Mouse (Mus musculus) cerebellum, adult 8-10 months (tissue): Measurements from ENCODE around the gene Gm13288.
"Not testable (repeated sequence)": the region's sequence is repeated elsewhere in the genome, so short reads cannot be mapped to it uniquely, and the experiment has no call there.

Source experiments
- DNase-seq: peaks from one replicate; pipeline ENCODE4 v3.0.0; 2022

The Gm13288 gene

DNA sequence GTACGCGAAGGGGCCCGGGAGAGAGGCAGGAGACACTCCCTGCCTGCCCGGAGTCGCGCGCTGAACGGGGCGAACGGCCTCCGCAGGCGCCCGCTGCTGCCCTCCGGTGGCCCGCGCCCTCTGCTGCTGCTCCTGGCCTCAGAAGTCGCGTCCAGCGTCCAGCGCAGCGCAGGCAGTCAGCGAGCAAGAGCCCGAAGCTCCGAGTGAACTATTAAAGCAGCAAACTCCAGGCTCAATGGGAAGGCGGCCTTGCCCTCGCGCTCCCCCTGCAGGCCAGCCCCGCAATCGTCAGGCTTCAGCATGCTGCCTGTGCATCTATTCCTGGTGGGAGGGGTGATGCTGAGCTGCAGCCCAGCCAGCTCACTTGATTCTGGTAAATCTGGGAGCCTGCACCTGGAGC, 2.4 kb upstream of the Gm13288 start, which contains the start of gene Gm13287:
Gene Gm13287 (plus strand): TSS at position 301 of the 400 bp plus-strand sequence.
- not testable (repeated sequence) for DNase-seq

GRCm38 (mm10) chr4:88805761-88806160, 430 bp downstream of the Gm13288 start:
- not testable (repeated sequence) for DNase-seq

DNA sequence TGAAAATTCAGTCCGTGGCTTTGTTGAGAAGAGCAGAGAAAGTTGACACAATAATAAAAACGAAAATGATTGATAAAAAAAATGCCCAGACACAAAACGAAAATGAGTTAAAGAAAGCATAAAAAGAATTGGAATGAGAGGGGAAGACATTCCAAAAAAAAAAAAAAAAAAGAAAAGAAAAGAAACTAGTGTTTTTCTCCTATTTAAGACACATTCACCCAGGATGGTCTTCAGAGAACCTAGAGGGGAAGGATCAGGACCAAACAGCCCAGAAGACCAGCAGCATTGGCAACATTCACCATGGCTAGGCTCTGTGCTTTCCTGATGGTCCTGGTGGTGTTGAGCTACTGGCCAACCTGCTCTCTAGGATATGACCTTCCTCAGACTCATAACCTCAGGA, 10.6 kb downstream of the Gm13288 start, which contains the start of gene Ifna7:
Gene Ifna7 (plus strand): TSS at position 301 of the 400 bp plus-strand sequence.
- DNase-seq, result no peak

- no peak for DNase-seq
These were observed 14.3 kb downstream of the Gm13288 start, which contains the start of gene Ifna11 for GRCm38 (mm10) chr4:88819659-88820058. Ifna11 (plus strand) TSS chr4:88819959.

DNA sequence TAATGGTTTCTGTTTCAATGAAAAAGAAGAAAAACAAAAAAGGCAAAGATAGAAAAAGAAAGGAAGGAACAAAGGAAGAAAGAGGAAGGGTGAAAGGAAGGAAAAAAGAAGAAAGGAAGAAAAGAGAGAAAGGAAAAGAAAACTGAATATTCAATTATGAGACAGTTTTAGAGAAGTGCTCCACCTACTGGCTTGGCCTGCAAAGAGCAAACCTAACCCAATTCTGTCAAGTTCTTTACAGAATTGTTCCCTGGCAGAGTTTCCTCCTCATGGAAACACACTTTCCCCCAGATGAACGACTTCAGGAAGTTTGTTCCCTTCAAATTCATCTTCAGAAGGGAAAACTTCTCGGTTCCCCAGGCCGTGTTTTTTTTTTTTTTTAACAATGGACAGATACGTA, 17.7 kb downstream of the Gm13288 start:
- no peak for DNase-seq

DNA sequence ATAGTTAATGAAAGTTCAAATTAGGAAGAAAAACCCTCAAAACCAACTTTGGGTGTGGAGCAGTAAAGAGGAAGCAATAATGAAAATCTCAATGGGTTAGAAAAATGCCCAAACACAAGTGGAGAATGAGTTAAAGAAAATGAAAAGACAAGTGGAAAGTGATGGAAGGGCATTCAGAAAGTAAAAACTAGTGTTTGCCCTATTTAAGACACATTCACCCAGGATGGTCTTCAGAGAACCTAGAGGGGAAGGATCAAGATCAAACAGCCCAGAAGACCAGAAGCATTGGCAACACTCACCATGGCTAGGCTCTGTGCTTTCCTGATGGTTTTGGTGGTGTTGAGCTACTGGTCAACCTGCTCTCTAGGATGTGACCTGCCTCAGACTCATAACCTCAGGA, 21.8 kb downstream of the Gm13288 start, which contains the start of gene Ifna6:
Gene Ifna6 (plus strand): TSS at position 301 of the 400 bp plus-strand sequence.
- not testable (repeated sequence) for DNase-seq

DNA sequence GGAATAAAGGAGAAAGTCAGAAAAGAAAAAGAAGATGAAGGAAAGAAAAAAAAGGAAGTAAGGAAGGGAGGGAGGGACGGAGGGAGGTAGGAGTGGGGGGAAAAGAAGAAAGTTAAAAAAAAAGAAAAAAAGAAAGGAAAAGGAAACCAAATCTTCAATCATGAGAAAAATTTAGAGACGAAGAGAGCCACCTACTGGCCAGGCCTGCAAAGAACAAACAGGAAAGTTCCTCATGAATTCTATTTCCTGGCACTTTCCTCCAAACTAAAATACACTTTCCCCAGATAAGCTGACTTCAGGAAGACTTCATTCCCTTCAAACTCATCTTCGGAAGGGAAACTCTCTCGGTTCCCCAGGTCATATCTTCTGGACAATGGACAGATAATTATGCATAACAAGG, 25.2 kb downstream of the Gm13288 start:
- DNase-seq, result no peak

GRCm38 (mm10) chr4:88835225-88835624, 29.9 kb downstream of the Gm13288 start, which contains the start of gene Ifna5:
Ifna5 (plus strand) TSS chr4:88835525.
- not testable (repeated sequence) for DNase-seq

GRCm38 (mm10) chr4:88838828-88839227, 33.5 kb downstream of the Gm13288 start:
- DNase-seq, result no peak

DNA sequence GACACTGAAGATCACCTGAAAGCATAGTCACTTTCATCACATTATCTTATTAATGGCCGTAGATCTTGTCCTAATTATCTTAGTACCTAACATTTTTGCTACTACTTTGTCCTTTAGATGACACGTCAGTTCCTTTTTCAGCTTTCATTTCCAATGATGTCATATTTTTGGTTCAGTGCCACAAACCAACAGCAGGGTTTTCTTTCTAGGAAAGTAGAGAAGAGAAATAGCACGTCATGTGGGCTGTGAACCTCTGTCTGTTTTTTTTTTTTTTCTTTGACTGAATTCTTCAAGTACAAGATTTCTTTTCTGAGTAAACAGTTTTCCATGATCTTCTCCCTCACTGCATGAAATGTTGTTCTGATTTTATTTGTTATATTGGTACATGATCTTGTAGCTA, 34.7 kb downstream of the Gm13288 start:
- no peak for DNase-seq

DNA sequence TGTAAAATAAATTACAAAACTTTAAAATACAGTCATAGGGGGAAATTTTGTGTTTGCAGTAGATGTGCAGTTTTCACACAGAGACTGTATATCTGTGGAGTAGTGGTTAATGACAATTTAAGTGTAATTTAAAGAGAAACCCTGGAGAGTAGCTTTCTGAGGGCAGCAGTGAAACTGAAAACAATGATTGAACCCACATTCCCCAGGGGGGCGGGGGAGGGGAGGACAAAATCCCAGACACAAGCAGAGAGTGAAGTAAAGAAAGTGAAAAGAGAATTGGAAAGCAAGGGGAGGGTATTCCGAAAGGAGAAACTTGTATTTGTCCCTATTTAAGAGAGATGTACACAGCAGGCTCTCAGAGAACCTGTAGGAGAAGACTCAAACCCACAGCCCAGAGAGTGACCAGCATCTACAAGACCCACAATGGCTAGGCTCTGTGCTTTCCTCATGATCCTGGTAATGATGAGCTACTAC, 36.1 kb downstream of the Gm13288 start, which contains the start of gene Ifna4:
Gene Ifna4 (plus strand): TSS at position 424 of the 474 bp plus-strand sequence.
- DNase-seq, result no peak

- no peak for DNase-seq
These were observed 40.0 kb downstream of the Gm13288 start for GRCm38 (mm10) chr4:88845334-88845733.

DNA sequence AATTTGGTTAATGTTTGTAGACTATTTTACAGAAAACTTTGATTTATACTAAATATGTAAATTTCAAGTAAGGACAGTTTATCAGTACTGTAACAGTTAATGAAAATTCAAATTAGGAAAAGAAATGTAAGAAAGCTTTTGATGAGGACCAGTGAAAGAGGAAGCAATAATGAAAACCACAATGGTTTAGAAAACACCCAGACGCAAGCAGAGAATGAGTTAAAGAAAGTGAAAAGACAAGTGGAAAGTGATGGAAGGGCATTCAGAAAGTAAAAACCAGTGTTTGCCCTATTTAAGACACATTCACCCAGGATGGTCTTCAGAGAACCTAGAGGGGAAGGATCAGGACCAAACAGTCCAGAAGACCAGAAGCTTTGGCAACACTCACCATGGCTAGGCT, 44.4 kb downstream of the Gm13288 start, which contains the start of gene Ifna1:
Gene Ifna1 (plus strand): TSS at position 390 of the 400 bp plus-strand sequence.
- no peak for DNase-seq

DNA sequence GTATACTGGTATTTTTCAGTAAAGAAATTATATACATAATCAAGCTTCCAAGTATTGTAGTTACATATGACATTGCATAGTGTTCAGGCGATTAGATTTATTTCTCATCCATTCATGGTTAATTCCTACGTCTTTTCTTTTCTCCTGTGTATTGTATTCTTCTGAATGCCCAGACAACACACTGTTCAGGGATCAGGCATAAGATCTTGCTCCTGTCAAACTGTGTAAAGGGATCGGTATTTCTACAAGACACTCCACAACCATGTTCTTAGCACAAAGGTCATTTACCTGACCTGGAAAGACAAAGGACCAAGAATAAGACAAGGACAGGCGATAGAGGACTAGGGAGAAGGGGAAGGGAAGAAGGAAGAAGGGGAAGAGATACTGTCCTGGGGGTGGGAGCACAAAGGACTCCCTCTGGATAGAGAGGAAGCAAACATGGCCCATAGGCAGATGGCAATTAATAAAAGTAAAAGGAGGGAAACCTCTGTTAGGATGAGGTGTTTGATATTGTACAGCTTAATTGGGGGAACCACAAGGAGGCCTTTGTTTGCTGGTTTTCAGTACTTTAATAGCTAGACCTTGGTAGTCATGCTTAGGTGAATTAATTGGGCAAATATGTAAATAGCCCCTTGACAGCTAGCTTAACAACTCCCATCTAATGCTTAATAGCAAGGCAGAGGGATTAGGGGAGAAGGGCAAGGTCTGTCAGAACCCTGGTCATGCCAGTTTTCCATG, 45.9 kb downstream of the Gm13288 start:
- DNase-seq, result no peak
